Mouse (Mus musculus): ENCODE results near the gene Ddc. TPM values are rescaled to one million over a fixed set of nuclear protein-coding genes. Genes with fewer than 3 reads are reported as not detected.

Ddc gene
- total RNA-seq, 2 experiments from 2014 or later = not detected

DNA sequence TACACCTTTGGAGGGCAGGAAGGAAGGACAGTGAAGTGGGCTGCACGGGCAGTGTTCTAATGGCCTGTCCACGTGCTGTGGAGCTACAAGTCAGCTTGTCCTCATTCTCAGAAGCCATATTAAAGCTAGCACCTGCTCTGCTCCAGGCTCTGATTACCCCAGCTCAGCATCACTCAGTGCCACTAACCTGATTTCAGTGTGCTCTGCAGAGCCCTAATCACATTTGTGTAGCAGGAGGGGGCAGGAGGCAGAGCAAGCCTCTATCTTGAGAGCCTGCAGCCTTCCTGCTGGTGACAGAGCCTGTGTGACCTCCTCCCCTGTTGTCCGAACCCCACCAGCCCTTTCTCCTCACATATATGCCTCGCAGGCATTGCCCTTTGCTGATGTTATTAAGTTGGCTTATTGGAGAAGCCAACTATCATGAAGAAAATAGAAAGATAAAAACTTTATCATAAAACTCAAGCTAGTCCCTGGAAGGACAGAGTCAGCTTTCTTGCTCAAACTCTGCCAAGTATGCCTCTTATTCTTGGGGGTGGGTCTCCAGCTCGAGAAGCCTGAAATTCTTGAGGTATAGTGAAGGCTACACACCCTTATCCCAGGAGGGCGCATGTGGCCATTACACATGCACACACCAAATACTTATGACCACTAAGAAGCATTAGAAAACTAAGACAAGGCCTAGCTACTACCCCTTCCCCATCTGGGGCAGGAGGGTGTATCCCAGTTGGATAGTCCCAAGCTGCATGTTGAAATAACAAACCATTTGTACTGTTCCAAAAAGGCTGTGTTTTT is 47.3 kb downstream of the Ddc start:
- no peak for ATAC-seq (replicated peaks; ENCODE audit: low FRiP score, poor library complexity, severe bottlenecking)

DNA sequence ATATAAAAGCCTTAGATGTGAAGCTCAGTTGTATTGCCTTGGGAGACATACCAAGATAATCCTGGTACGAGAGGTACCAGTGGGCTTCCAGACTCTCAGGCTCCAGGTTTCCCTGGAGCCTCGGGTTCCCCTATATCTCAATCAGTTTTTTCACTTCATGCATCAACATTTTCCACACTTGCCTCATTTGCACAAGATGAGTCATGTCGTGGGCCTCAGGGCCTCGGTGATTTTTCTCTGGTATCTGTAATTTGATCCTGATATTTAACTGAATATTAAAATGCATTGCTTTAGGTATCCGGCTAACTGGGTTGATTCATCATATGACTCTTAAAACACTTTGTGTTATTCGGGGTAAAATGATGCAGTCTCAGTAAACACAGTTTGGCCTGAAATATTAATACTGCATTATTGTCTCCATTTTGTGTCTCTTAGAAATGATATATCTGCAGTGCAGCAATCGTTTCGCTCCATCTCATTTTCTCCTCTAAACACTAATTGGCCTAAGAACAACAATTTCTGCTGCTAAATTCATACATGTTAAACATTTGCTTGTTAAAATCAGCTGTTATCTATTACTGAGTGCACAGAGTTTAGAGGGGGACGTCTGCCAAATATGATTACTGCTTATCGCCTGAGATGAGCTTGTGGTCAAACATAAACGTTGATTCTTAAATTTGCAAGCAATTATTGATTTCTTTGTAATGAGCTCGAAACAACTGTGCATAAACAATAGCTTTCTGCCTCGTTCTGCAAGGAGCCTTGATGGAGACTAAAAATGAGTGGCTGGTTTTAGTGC is 48.2 kb downstream of the Ddc start:
- ATAC-seq (replicated peaks; ENCODE audit: low FRiP score, poor library complexity, severe bottlenecking) = no peak

DNA sequence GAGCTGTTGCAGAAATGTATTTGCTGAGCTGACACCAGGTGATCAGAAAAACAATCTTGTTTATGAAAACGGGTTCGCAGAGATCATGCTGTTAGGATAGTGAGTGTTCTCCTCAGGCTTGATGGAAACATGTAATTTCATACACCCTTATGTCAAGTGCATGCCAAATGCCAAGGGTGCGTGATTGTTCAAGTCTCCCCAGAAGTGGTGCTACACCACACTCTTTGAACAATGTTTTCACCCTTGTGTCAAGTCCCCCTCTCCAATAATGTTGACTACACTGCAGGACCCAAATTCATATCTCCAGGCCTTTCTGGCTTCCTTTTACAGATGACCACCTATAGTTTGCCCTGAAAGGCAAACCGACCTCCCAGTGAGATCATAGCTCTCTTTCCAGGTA is 49.5 kb downstream of the Ddc start:
- no peak for ATAC-seq (replicated peaks; ENCODE audit: low FRiP score, poor library complexity, severe bottlenecking)

DNA sequence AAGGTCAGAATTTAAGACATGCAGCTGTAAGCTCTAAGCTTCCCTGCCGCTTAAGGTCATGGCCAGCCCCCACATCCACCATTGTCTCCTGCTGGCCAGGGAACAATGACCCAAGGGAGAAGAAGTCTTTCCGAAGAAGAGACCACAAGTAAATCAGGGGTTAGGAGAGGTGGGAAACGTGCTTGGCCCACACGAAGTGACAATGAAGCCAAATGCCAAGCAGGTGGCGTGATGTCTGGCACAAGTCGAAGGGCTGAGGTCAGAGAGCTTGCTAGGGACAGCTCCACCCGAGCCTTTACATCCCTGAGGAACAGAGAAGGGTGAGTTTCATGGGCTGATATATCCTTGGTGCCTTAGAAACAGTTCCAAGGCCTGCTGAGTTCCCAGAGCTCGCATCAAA is 52.9 kb downstream of the Ddc start:
- no peak for ATAC-seq (replicated peaks; ENCODE audit: low FRiP score, poor library complexity, severe bottlenecking)

DNA sequence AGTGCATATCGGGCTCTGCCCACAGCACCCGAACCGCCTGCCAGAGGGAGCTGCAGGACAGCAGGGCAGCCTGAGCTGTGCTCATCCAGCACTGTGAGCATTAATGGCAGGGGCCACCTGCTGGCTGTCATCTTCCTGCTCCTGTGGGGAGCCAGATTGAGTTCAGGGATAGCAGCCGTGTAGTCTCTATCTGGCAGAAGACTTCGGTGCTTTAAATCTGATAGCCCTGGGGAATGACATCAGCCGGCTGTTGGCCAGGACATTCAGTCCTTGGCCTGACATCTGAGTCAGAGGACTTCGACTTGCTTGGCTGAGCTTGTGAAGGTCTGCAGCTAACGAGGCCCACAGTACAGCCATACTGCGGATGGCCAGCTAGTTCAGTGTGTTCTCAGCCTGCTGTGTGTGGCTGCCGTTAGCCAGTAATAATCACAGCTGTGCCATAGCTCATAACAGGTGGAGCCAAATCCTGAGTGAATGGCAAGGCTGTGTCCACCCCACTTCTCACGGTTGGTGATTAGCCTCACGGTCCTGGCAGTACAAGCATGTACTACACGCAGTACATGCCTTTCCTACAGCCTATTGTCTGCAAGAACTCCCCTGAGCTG is 53.5 kb downstream of the Ddc start:
- ATAC-seq (replicated peaks; ENCODE audit: low FRiP score, poor library complexity, severe bottlenecking) = no peak

DNA sequence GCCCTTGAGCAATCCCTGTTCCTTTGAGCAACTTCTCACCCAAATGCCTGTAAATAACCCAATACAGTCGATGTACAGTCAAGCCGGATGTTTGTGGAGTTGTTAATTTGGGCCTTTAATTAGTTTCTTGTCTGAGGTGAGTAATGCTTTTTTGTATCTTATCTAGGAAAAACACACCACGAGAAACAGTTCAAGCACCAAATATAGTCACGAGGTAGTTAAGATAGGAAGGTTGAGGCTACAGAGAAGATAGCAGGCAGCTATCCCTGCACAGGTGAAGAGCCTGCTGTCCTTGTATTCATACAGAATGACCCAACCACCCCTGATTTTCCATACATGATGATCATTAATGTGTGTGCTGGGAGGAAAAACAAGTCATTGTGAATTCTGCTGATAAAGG is 56.4 kb downstream of the Ddc start:
- peak; percentile 67 for ATAC-seq (replicated peaks; ENCODE audit: low FRiP score, poor library complexity, severe bottlenecking)

DNA sequence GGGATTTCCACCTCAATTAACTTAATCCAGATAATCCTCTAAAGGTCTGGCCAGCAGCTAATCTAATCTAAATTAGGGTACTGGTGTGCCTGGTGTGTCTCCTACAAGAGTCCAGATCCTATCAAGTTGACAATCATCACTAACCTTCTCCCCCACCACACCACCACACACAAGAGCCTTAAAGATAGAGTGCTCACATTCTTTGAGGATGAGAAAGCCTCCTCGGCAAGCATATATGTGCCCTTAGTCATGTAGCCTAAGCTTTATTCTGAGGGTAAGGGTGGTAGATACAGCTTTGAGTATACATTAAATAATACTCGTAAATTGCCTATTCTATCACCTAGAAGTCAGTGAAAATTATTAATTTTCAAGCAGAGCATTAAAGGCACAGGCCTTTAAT is 57.2 kb downstream of the Ddc start:
- ATAC-seq (replicated peaks; ENCODE audit: low FRiP score, poor library complexity, severe bottlenecking) = no peak

DNA sequence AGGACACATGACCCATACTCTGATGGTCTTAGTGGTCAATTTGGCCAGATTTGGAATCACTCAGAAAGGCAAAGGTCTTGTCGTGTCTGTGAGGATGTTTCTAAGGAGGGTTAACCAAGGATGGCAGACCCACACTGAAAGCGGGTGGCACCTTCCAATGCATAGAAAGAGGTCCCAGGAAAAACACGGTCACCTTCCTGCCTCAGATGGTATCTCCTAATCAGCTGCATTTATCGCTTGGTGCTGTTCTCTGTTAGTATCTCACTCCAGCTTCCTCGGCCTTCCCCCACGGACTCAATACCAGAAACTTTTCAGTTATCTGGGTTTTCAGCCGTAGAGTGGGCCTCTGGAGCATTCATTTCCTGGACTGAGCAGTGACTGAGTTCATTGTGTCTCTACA is 58.1 kb downstream of the Ddc start:
- ATAC-seq (replicated peaks; ENCODE audit: low FRiP score, poor library complexity, severe bottlenecking) = no peak

DNA sequence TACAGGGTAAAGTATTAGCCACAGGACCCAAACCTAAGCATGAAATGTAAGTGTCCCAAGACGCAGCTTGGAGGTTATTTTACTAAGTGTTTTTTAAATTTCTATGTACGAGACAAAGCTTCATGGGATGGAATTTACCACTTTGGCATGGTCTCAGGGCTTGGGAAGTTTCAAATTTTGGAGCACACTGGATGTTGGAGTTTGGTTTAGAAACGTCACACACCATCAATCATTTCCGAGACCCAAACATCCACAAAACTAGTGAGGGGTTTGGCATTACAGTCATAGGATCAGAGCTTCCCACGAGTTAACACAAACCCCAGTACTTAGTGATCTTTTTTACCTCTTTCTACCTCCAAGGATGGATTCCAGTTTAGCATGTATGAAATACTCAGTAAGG is 60.6 kb downstream of the Ddc start:
- no peak for ATAC-seq (replicated peaks; ENCODE audit: low FRiP score, poor library complexity, severe bottlenecking)

DNA sequence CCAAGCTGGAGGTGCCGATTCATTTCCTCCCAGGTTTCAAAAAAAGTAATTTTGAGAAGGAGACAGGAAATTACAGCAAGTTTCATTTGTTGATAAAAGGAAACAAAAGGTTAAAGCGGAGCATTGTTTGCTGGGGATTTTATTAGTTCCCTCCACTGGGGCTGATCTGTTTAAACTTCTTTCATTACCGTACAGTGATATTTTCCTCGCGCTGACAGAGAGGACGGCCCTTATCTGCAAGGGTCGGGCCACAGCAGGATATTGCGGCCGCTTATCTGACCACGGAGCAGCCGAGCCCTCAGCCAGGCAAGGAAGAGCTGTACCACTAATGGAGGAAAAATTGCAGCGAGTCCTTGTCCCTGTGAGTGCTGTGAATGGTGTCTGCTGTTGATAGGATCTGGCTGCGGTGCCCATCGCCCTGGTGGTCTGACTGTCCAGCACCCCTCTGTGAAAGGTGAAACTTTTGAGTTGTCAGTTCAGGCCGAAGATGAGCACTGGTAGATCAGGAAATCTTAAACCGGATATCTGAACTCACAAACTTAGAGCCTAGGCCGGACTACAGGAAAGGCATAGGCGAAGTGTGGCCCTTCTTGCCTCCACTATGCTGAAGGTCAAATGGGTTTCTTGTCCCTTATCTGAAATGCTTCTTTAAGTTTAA is 61.1 kb downstream of the Ddc start:
- peak; percentile 81 for ATAC-seq (replicated peaks; ENCODE audit: low FRiP score, poor library complexity, severe bottlenecking)

DNA sequence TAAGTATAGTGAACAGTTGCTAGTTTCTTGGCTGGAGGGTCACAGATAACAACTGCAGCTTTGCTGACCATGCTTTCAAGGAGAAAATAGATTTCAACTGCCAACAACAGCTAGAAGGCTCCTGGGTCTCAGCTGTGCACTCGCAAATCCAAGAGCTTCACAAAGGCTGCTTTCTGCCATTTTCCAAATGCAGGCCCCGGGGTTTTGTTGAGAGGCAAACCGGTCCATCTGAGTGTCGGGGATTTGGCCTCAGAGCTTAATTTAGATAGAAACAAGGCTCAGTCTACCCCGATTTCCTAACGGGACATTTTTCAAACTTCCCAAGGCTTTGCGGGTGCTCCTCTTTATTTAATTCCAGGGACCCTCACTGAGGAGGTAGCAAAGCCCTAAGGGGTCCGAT is 61.7 kb downstream of the Ddc start:
- ATAC-seq (replicated peaks; ENCODE audit: low FRiP score, poor library complexity, severe bottlenecking) = no peak

DNA sequence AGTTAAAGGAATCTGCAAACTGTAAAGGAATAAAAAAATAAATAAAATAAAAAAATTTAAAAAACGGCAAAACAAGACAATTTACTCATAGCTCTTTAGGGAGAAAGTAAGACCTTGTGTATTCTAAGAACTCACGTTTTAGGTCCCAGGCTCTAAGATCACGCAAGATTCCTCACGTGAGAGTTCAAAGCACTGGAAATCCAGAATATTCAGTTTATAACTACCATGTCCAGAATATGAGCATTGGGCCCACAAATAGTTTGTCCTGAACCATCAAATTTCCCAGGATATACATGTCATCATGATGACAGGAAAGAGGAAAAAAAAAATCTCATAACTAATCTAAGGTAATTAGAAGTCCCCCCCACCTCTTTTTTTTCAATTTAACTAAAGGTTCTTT is 62.2 kb downstream of the Ddc start:
- ATAC-seq (replicated peaks; ENCODE audit: low FRiP score, poor library complexity, severe bottlenecking) = no peak

DNA sequence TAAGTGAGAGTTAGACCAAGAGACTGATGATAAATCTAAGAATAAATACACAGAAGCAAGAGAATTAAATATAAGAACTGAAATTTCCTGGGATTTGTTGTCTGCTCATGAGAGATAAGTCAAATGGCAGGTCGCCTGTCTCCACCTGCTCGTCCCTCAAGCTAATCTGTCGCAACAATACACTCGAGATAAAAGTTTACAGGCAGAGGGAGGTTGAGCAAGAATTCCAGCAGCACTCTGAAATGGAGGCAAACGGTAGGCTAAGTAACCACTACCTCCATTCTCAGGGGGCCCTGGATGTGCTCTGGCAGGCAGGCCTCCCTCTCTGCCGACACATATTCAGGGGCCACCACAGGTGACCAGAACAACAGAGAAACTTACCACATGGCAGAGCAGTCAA is 62.6 kb downstream of the Ddc start:
- ATAC-seq (replicated peaks; ENCODE audit: low FRiP score, poor library complexity, severe bottlenecking) = no peak

DNA sequence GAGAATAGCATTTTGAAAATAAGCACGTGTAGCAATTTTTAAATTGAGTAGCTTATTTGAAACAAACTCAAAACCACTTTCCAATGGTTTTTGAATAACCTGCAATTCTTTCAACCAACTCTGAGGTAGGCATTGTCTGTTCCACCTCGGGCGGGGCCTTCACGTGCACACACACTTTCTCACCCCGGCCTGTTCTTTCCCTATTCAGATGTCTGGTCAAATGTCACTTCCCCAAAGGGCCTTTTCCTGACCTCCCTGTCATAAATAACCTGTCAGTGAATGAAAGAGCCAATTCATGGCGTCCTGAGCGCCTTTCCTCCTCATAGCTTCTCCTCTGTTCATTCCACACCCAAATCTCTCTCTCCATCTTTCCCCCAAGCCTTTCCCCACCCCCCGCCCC is 64.8 kb downstream of the Ddc start:
- no peak for ATAC-seq (replicated peaks; ENCODE audit: low FRiP score, poor library complexity, severe bottlenecking)

DNA sequence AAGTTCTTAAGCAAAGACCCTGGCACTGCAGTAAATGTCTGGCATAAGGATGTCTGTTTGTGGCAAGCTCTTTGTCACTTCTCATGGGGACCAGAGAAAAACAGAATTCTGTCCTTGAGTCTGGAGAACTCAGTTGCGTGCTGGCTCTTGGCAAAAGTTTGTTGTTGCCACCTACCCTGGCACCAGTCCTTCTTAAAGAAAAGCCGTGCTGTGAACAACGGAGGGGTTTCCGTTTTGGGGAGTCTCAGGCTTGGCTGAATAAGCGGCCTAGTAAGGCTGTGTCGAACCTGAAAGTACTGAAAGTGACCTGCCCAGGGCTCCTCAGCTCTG is 65.2 kb downstream of the Ddc start:
- no peak for ATAC-seq (replicated peaks; ENCODE audit: low FRiP score, poor library complexity, severe bottlenecking)

DNA sequence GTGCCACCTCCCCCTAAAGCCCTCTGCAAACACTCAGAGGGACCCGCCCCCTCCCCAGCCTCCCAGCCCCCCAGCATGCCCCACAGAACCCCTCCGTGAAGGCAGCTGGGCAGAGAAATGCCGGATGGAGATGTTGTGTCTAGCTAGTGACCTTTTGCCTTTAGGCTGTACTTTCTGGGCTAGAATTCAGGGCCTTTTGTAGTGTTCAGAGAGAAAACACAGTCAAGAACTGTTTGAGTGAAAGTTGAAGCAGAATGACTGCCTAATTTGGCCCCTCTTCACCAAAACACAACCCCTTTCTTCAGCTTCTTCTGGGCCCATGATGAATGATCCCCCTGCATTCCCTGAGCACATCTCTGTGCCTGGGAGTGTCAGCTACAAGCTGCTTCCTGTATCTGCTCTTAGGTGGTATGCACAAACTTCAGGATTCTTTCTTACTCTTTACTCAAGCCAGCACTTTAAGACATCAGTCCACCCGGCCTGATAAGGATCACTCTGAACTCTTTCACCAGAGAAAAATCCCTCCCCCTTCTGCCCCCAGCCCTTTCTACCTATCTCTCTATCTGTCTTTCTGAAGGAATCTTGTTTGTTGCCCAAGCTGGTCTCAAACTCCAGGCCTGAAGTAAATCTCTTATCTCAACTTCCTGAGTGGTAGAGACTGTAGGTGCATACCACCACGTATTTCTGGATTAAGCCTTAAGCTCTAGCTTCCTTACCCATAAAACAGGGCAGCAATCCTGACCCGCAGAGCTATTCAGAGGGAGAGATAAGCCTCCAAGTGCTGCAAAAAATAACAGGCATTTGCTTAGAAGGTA is 65.8 kb downstream of the Ddc start:
- ATAC-seq (replicated peaks; ENCODE audit: low FRiP score, poor library complexity, severe bottlenecking) = no peak

DNA sequence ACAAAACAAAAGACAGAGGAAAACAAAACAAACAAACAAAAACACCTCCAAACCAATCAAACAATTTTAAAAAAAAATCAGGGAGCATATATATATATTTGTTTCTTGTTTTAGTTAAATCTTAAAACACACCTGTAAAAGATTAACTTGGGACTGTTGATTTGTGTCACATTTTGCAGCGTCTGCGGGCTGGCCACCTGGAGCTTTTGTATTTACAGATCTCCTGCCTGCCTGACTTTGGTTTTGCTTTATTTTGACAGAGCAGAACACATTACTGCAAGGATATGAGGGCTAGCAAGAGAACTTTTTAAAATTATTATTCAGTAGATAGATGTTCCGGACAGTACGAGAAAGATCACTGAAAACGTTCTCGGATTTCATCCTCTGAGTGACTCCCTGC is 66.4 kb downstream of the Ddc start:
- ATAC-seq (replicated peaks; ENCODE audit: low FRiP score, poor library complexity, severe bottlenecking) = no peak

DNA sequence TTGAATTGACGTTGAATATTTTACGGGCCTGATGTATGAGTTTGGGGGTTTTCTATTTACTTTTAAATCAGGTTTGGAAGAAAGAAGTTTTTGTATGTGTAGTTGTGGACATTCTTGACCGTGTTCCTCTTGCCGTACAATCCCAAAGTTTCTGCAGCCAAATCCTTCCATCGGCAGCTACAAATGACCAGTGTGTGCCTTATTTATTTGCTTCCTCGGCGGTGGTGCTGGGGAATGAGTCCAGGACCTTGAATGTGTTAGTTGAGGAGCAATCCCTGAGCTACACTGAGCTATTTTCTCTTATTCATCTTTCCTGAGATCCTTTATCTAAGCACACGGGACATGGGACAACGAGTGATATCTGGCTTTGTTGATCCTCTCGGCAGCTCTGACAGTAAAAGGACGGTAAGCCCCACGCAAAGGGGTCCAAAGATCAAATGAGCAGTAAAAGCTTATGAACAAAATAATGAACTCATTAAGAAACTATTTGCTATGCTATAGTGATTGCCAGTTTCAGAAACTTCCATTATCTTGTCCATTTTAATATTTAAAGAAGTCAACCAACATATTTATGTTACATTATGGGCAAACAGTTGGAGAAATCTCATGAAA is 67.0 kb downstream of the Ddc start:
- no peak for ATAC-seq (replicated peaks; ENCODE audit: low FRiP score, poor library complexity, severe bottlenecking)

DNA sequence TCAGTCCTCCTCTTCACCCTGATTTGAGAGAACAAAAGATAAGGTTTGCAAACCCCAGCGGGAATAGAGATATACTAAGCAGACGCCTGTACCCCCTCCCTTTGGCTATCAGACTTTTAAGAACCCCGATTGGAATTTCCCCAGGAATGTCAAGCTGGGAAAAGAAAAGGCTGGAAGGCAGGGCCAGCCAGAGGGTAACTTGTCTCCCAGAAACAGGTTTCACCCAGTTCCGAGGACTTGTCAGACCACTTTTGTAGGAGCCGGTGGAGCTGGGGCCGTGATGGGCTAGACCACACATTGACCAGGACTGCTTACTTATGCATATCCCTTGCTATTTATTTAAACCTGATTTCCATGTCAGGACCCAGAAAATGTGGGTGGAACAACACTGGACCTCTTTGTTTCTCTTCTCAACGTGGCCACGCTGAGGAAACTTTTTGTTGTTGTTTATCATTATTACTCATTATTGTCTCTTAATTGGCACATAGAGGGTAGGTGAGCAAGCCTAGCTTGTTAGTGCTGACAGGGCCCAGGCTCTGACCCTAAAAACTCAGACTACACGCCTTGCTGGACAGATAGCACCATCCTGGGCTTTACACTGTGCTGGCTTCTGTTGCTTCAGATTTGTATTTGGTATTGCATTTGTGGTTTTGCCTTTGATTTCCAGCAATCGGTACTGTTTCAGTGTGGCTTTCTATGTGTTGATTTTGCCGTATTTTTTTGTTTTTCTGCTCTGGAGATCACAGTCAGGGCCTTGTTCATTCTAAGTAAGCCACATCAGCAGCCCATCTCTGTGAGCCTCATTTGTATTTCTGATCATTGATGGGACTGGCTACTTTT is 68.6 kb downstream of the Ddc start:
- no peak for ATAC-seq (replicated peaks; ENCODE audit: low FRiP score, poor library complexity, severe bottlenecking)

Measured in erythroblast, adult 5-6 weeks (primary cell).